Mouse (Mus musculus) embryonic facial prominence, embryonic 13.5 days (tissue): ENCODE results near the gene Dyrk3. TPM values are rescaled to one million over a fixed set of nuclear protein-coding genes. Genes with fewer than 3 reads are reported as not detected.
"Not testable (repeated sequence)": the region's sequence is repeated elsewhere in the genome, so short reads cannot be mapped to it uniquely, and the experiment has no call there.

Source experiments
- ATAC-seq: fragments of 200-750 bp; cut with Nextera tagmentation; 2 replicates; pipeline ENCODE4 v1.8.0; 2017; ENCODE audit warnings: low read depth; ENCODE audit not compliant: insufficient number of reproducible peaks, insufficient read depth, low FRiP score, low TSS enrichment
- H3K27ac ChIP-seq: fragments of 300-500 bp; sonication (generic); 2 replicates; pipeline ENCODE4 v1.5.1; 2015; ENCODE audit warnings: moderate library complexity, mild to moderate bottlenecking, inconsistent platforms
- H3K27me3 ChIP-seq: fragments of 300-500 bp; sonication (generic); 2 replicates; pipeline ENCODE4 v1.6.1; 2015; ENCODE audit warnings: mild to moderate bottlenecking, inconsistent platforms
- H3K36me3 ChIP-seq: fragments of 300-500 bp; sonication (generic); 2 replicates; pipeline ENCODE4 v1.6.1; 2015; ENCODE audit warnings: mild to moderate bottlenecking, inconsistent platforms
- H3K4me1 ChIP-seq: fragments of 300-500 bp; sonication (generic); 2 replicates; pipeline ENCODE4 v1.6.1; 2015; ENCODE audit warnings: inconsistent platforms
- H3K4me2 ChIP-seq: fragments of 300-500 bp; sonication (generic); 2 replicates; pipeline ENCODE4 v1.6.1; 2015; ENCODE audit warnings: moderate library complexity, mild to moderate bottlenecking, inconsistent platforms
- H3K4me3 ChIP-seq: fragments of 300-500 bp; sonication (generic); 2 replicates; pipeline ENCODE4 v1.5.1; 2015; ENCODE audit warnings: mild to moderate bottlenecking, inconsistent platforms
- H3K9ac ChIP-seq: fragments of 300-500 bp; sonication (generic); 2 replicates; pipeline ENCODE4 v1.6.1; 2015; ENCODE audit warnings: mild to moderate bottlenecking, inconsistent platforms
- H3K9me3 ChIP-seq: fragments of 300-500 bp; sonication (generic); 2 replicates; pipeline ENCODE4 v1.6.1; 2016; ENCODE audit warnings: inconsistent platforms
- WGBS: fragments of 180-500 bp; shearing (Covaris S2); methylation state at CpG from one replicate; pipeline ENCODE4 v1.1.7; 2015; ENCODE audit warnings: mixed read lengths; 5-methylcytosine and 5-hydroxymethylcytosine counted together
- polyA plus RNA-seq: library from polyadenylated mRNA; unstranded; fragments of >200 nt; fragmentation: Nextera tagmentation; extraction: Ambion mirVana; gene quantifications from 2 replicates; pipeline ENCODE4 v1.2.1, GENCODE M21; 2015

Gene Dyrk3
- polyA plus RNA-seq, 1 experiment from 2014 or later: 3.3 TPM

GRCm38 (mm10) chr1:131177249-131177648 is 39.1 kb upstream of the Dyrk3 start:
- H3K9ac ChIP-seq: no peak overlapping the region
- 70% methylated on average over 4 of the region's 4 CpGs for WGBS
- H3K27ac ChIP-seq: no peak overlapping the region
- H3K4me2 ChIP-seq: no peak overlapping the region
- ATAC-seq: no peak
- no peaks in the 10 kb centered on the region for H3K9me3 ChIP-seq
- H3K4me3 ChIP-seq: no peak overlapping the region
- peaks cover 81% of the 10 kb centered on the region for H3K36me3 ChIP-seq
- H3K27me3 ChIP-seq: no peaks in the 10 kb centered on the region
- no peaks in the 10 kb centered on the region for H3K4me1 ChIP-seq

- Histone ChIP-seq H3K27ac (no peak overlapping the region), H3K27me3 (no peaks in the 10 kb centered on the region), H3K4me1 (no peaks in the 10 kb centered on the region), H3K9ac (no peak overlapping the region), H3K4me2 (no peak overlapping the region), H3K4me3 (no peak overlapping the region), H3K9me3 (no peaks in the 10 kb centered on the region), H3K36me3 (peaks cover 92% of the 10 kb centered on the region)
- no peak for ATAC-seq
- 93% methylated on average over 8 of the region's 8 CpGs for WGBS
These were observed 37.7 kb upstream of the Dyrk3 start for GRCm38 (mm10) chr1:131175819-131176218.

GRCm38 (mm10) chr1:131175189-131175588 is 37.0 kb upstream of the Dyrk3 start:
- no peak overlapping the region for H3K9ac ChIP-seq
- H3K9me3 ChIP-seq: no peaks in the 10 kb centered on the region
- H3K36me3 ChIP-seq: peaks cover 92% of the 10 kb centered on the region
- no peak for ATAC-seq
- no peaks in the 10 kb centered on the region for H3K4me1 ChIP-seq
- H3K4me3 ChIP-seq: no peak overlapping the region
- no peaks in the 10 kb centered on the region for H3K27me3 ChIP-seq
- WGBS: 96% methylated on average over 1 of the region's 1 CpGs
- no peak overlapping the region for H3K27ac ChIP-seq
- no peak overlapping the region for H3K4me2 ChIP-seq

GRCm38 (mm10) chr1:131174299-131174861 is 36.2 kb upstream of the Dyrk3 start:
- H3K9ac ChIP-seq: no peak overlapping the region
- no peak for ATAC-seq
- H3K36me3 ChIP-seq: peaks cover 94% of the 10 kb centered on the region
- H3K27ac ChIP-seq: no peak overlapping the region
- H3K9me3 ChIP-seq: no peaks in the 10 kb centered on the region
- no peaks in the 10 kb centered on the region for H3K4me1 ChIP-seq
- 86% methylated on average over 12 of the region's 12 CpGs for WGBS
- no peak overlapping the region for H3K4me2 ChIP-seq
- no peak overlapping the region for H3K4me3 ChIP-seq
- no peaks in the 10 kb centered on the region for H3K27me3 ChIP-seq

- ATAC-seq: no peak
- Histone ChIP-seq H3K36me3 (peaks cover 97% of the 10 kb centered on the region), H3K4me1 (no peaks in the 10 kb centered on the region), H3K4me2 (no peak overlapping the region), H3K9ac (no peak overlapping the region), H3K4me3 (no peak overlapping the region), H3K9me3 (no peaks in the 10 kb centered on the region), H3K27ac (no peak overlapping the region), H3K27me3 (no peaks in the 10 kb centered on the region)
- 87% methylated on average over 6 of the region's 6 CpGs for WGBS
These were observed 35.7 kb upstream of the Dyrk3 start for GRCm38 (mm10) chr1:131173809-131174208.

- Histone ChIP-seq H3K4me1 (no peaks in the 10 kb centered on the region), H3K27ac (no peak overlapping the region), H3K9ac (no peak overlapping the region), H3K4me2 (no peak overlapping the region), H3K27me3 (no peaks in the 10 kb centered on the region), H3K36me3 (peaks cover 97% of the 10 kb centered on the region), H3K9me3 (no peaks in the 10 kb centered on the region), H3K4me3 (no peak overlapping the region)
- no peak for ATAC-seq
- 88% methylated on average over 7 of the region's 7 CpGs for WGBS
These were observed 34.9 kb upstream of the Dyrk3 start for GRCm38 (mm10) chr1:131173001-131173400.

- no peak for ATAC-seq
- no peak overlapping the region for H3K27ac ChIP-seq
- no peaks in the 10 kb centered on the region for H3K4me1 ChIP-seq
- no peaks in the 10 kb centered on the region for H3K27me3 ChIP-seq
- no peak overlapping the region for H3K4me2 ChIP-seq
- 92% methylated on average over 10 of the region's 10 CpGs for WGBS
- H3K36me3 ChIP-seq: peaks cover 95% of the 10 kb centered on the region
- no peak overlapping the region for H3K4me3 ChIP-seq
- no peaks in the 10 kb centered on the region for H3K9me3 ChIP-seq
- H3K9ac ChIP-seq: no peak overlapping the region
These were observed 29.5 kb upstream of the Dyrk3 start for GRCm38 (mm10) chr1:131167612-131168011.

- 94% methylated on average over 6 of the region's 6 CpGs for WGBS
- ATAC-seq: no peak
- Histone ChIP-seq H3K9me3 (no peaks in the 10 kb centered on the region), H3K4me3 (no peak overlapping the region), H3K4me2 (no peak overlapping the region), H3K4me1 (no peaks in the 10 kb centered on the region), H3K27ac (no peak overlapping the region), H3K36me3 (peaks cover 86% of the 10 kb centered on the region), H3K27me3 (no peaks in the 10 kb centered on the region), H3K9ac (no peak overlapping the region)
These were observed 26.3 kb upstream of the Dyrk3 start for GRCm38 (mm10) chr1:131164427-131164826.

- no peak; the same call in 1 of the 2 replicates for ATAC-seq
- Histone ChIP-seq H3K4me3 (no peak overlapping the region), H3K4me1 (no peaks in the 10 kb centered on the region), H3K4me2 (no peak overlapping the region), H3K9ac (no peak overlapping the region), H3K27me3 (no peaks in the 10 kb centered on the region), H3K36me3 (peaks cover 70% of the 10 kb centered on the region), H3K9me3 (no peaks in the 10 kb centered on the region), H3K27ac (no peak overlapping the region)
- 82% methylated on average over 11 of the region's 11 CpGs for WGBS
These were observed 23.0 kb upstream of the Dyrk3 start for GRCm38 (mm10) chr1:131161091-131161490.

GRCm38 (mm10) chr1:131159573-131160327 is 21.6 kb upstream of the Dyrk3 start:
- peak; percentile 48; the same call in 1 of the 2 replicates for ATAC-seq
- H3K9me3 ChIP-seq, H3K27ac ChIP-seq, H3K9ac ChIP-seq, H3K27me3 ChIP-seq, H3K4me2 ChIP-seq, H3K4me3 ChIP-seq, H3K4me1 ChIP-seq: not testable (repeated sequence)
- 82% methylated on average over 3 of the region's 3 CpGs for WGBS
- H3K36me3 ChIP-seq: peaks cover 56% of the 10 kb centered on the region

GRCm38 (mm10) chr1:131155456-131155855 is 17.3 kb upstream of the Dyrk3 start:
- peaks cover 19% of the 10 kb centered on the region for H3K36me3 ChIP-seq
- no peak overlapping the region for H3K4me2 ChIP-seq
- 45% methylated on average over 2 of the region's 2 CpGs for WGBS
- no peak for ATAC-seq
- H3K9ac ChIP-seq: no peak overlapping the region
- no peaks in the 10 kb centered on the region for H3K27me3 ChIP-seq
- H3K4me1 ChIP-seq: peaks cover 12% of the 10 kb centered on the region
- no peaks in the 10 kb centered on the region for H3K9me3 ChIP-seq
- no peak overlapping the region for H3K27ac ChIP-seq
- no peak overlapping the region for H3K4me3 ChIP-seq

GRCm38 (mm10) chr1:131153018-131153629 is 15.0 kb upstream of the Dyrk3 start, which contains the start of gene Eif2d:
Gene Eif2d (plus strand): TSS chr1:131153181.
- peaks cover 12% of the 10 kb centered on the region for H3K4me1 ChIP-seq
- peak within 1 kb of the TSS; percentile 87 for H3K4me3 ChIP-seq
- H3K27ac ChIP-seq: peak within 1 kb of the TSS; percentile 39; the same call in 1 of the 2 replicates
- ATAC-seq: peak; percentile 99
- H3K36me3 ChIP-seq: peaks cover 4% of the 10 kb centered on the region
- no peaks in the 10 kb centered on the region for H3K9me3 ChIP-seq
- H3K27me3 ChIP-seq: no peaks in the 10 kb centered on the region
- H3K9ac ChIP-seq: peak within 1 kb of the TSS; percentile 86
- peak within 1 kb of the TSS; percentile 86 for H3K4me2 ChIP-seq
- under 1% methylated on average over 27 of the region's 27 CpGs for WGBS
